Mouse (Mus musculus) neural tube, embryonic 11.5 days (tissue): ENCODE measurements around the gene Nfe2l1. TPM values are rescaled to one million over a fixed set of nuclear protein-coding genes. Genes with fewer than 3 reads are reported as not detected.
A peak's percentile ranks its signal among the peaks of the same experiment; 100 is the strongest.

Source experiments
- ATAC-seq: fragments of 200-750 bp; cut with Nextera tagmentation; 2 replicates; pipeline ENCODE4 v1.8.0; 2017; ENCODE audit warnings: moderate number of reproducible peaks, mild to moderate bottlenecking, moderate TSS enrichment, moderate library complexity; ENCODE audit not compliant: insufficient read depth, low FRiP score, low TSS enrichment
- DNase-seq: peaks from one replicate; pipeline ENCODE4 v3.0.0-alpha.2; 2015; ENCODE audit warnings: low spot score
- H3K27ac ChIP-seq: fragments of 300-500 bp; sonication (generic); 2 replicates; pipeline ENCODE4 v1.5.1; 2014; ENCODE audit warnings: low read depth, mild to moderate bottlenecking, low read length
- H3K27me3 ChIP-seq: fragments of 300-500 bp; sonication (generic); 2 replicates; pipeline ENCODE4 v1.6.1; 2014; ENCODE audit warnings: mild to moderate bottlenecking, low read length, mixed read lengths; ENCODE audit not compliant: control insufficient read depth, insufficient read depth
- H3K36me3 ChIP-seq: fragments of 300-500 bp; sonication (generic); 2 replicates; pipeline ENCODE4 v1.6.1; 2014; ENCODE audit warnings: mild to moderate bottlenecking, low read length, moderate library complexity, mixed read lengths; ENCODE audit not compliant: control insufficient read depth, insufficient read depth
- H3K4me1 ChIP-seq: fragments of 300-500 bp; sonication (generic); 2 replicates; pipeline ENCODE4 v1.6.1; 2014; ENCODE audit warnings: low read length, mixed read lengths; ENCODE audit not compliant: control insufficient read depth, insufficient read depth
- H3K4me2 ChIP-seq: fragments of 300-500 bp; sonication (generic); 2 replicates; pipeline ENCODE4 v1.6.1; 2014; ENCODE audit warnings: low read depth, mild to moderate bottlenecking, moderate library complexity
- H3K4me3 ChIP-seq: fragments of 300-500 bp; sonication (generic); 2 replicates; pipeline ENCODE4 v1.5.1; 2014; ENCODE audit warnings: low read depth, low read length
- H3K9ac ChIP-seq: fragments of 300-500 bp; sonication (generic); 2 replicates; pipeline ENCODE4 v1.6.1; 2014; ENCODE audit warnings: mild to moderate bottlenecking, low read length
- H3K9me3 ChIP-seq: fragments of 300-500 bp; sonication (generic); 2 replicates; pipeline ENCODE4 v1.6.1; 2016; ENCODE audit warnings: low read length; ENCODE audit not compliant: control insufficient read depth
- WGBS: fragments of 180-500 bp; shearing (Covaris S2); extraction: QIAGEN DNeasy Blood & Tissue Kit; methylation state at CpG from one replicate; pipeline ENCODE4 v1.1.7; 2014; 5-methylcytosine and 5-hydroxymethylcytosine counted together
- polyA plus RNA-seq: library from polyadenylated mRNA; unstranded; fragments of >200 nt; fragmentation: Nextera tagmentation; extraction: Ambion mirVana; gene quantifications from 2 replicates; pipeline ENCODE4 v1.2.1, GENCODE M21; 2014

Gene Nfe2l1
- polyA plus RNA-seq, 1 experiment from 2014 or later, result 46.8 TPM

- peak overlapping the region; percentile 12; the same call in 1 of the 2 replicates for H3K4me2 ChIP-seq
- H3K9ac ChIP-seq, result no peak overlapping the region
- DNase-seq (no peak), ATAC-seq (no peak)
- no peaks in the 10 kb centered on the region for H3K9me3 ChIP-seq
- H3K4me1 ChIP-seq, result peaks cover 43% of the 10 kb centered on the region
- no peak overlapping the region for H3K27ac ChIP-seq
- 0 out of 2 replicates have a peak overlapping the region, but pooled peaks have one; percentile 1 for H3K4me3 ChIP-seq
- no peaks in the 10 kb centered on the region for H3K27me3 ChIP-seq
- 80% methylated on average over 9 of the region's 9 CpGs for WGBS
- no peaks in the 10 kb centered on the region; the same call in 1 of the 2 replicates for H3K36me3 ChIP-seq
These were observed 1.9 kb downstream of the Nfe2l1 start for GRCm38 (mm10) chr11:96827917-96828316.

GRCm38 (mm10) chr11:96827062-96827581 lies 2.6 kb downstream of the Nfe2l1 start:
- no peak overlapping the region for H3K4me3 ChIP-seq
- H3K36me3 ChIP-seq, result no peaks in the 10 kb centered on the region; the same call in 1 of the 2 replicates
- no peaks in the 10 kb centered on the region for H3K27me3 ChIP-seq
- no peak overlapping the region for H3K9ac ChIP-seq
- H3K27ac ChIP-seq, result no peak overlapping the region
- H3K4me2 ChIP-seq, result no peak overlapping the region
- ATAC-seq (no peak), DNase-seq (no peak)
- peaks cover 43% of the 10 kb centered on the region for H3K4me1 ChIP-seq
- 95% methylated on average over 12 of the region's 12 CpGs for WGBS
- H3K9me3 ChIP-seq, result no peaks in the 10 kb centered on the region

DNA sequence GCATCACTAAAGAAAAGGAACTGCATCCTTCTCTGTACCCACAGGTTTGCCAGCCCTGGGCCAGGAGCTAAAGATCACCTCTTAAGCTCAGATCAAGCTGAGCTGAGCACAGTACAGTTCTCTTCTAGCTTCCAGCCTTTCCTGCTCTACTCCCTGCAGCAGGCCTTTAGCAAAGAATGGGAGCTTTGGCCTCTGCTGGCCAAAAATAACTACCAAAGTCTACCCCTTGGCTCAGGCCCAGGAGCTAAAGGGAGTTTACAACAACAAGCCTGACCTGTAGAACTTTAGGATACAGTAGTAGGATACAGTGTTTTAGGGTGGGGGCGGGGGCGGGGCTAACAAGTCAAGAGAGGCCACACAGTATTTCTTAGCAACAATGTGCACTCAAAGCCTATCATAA lies 3.3 kb downstream of the Nfe2l1 start:
- ATAC-seq (no peak), DNase-seq (no peak)
- H3K4me1 ChIP-seq, result peaks cover 43% of the 10 kb centered on the region
- 74% methylated on average over 2 of the region's 2 CpGs for WGBS
- no peaks in the 10 kb centered on the region for H3K27me3 ChIP-seq
- no peaks in the 10 kb centered on the region for H3K9me3 ChIP-seq
- H3K36me3 ChIP-seq, result peaks cover 2% of the 10 kb centered on the region
- peak overlapping the region; percentile 7; the same call in 1 of the 2 replicates for H3K9ac ChIP-seq
- peak overlapping the region; percentile 12; the same call in 1 of the 2 replicates for H3K4me2 ChIP-seq
- H3K27ac ChIP-seq, result no peak overlapping the region
- H3K4me3 ChIP-seq, result no peak overlapping the region

- peak overlapping the region; percentile 94; the same call in 1 of the 2 replicates for H3K4me2 ChIP-seq
- 54% methylated on average over 7 of the region's 7 CpGs for WGBS
- no peak overlapping the region for H3K4me3 ChIP-seq
These were observed 4.8 kb downstream of the Nfe2l1 start for GRCm38 (mm10) chr11:96824783-96825495.

GRCm38 (mm10) chr11:96823880-96824782 lies 5.6 kb downstream of the Nfe2l1 start:
- H3K4me1 ChIP-seq, result peaks cover 43% of the 10 kb centered on the region
- peak overlapping the region; percentile 90 for H3K27ac ChIP-seq
- H3K4me2 ChIP-seq, result peak overlapping the region; percentile 94
- H3K9me3 ChIP-seq, result no peaks in the 10 kb centered on the region
- H3K27me3 ChIP-seq, result no peaks in the 10 kb centered on the region
- peaks cover 21% of the 10 kb centered on the region for H3K36me3 ChIP-seq
- DNase-seq, result peak; percentile 94
- ATAC-seq, result peak; percentile 92
- 2% methylated on average over 18 of the region's 26 CpGs for WGBS
- H3K4me3 ChIP-seq, result peak overlapping the region; percentile 49
- peak overlapping the region; percentile 61 for H3K9ac ChIP-seq

More at GRCm38 (mm10) chr11:96824783-96825495, 4.8 kb downstream of the Nfe2l1 start:
- Histone ChIP-seq H3K9me3 (no peaks in the 10 kb centered on the region), H3K36me3 (peaks cover 14% of the 10 kb centered on the region), H3K9ac (peak overlapping the region; percentile 45; the same call in 1 of the 2 replicates), H3K27me3 (no peaks in the 10 kb centered on the region), H3K4me1 (peaks cover 43% of the 10 kb centered on the region), H3K27ac (peak overlapping the region; percentile 90)
- DNase-seq, result no peak
- ATAC-seq, result no peak

DNA sequence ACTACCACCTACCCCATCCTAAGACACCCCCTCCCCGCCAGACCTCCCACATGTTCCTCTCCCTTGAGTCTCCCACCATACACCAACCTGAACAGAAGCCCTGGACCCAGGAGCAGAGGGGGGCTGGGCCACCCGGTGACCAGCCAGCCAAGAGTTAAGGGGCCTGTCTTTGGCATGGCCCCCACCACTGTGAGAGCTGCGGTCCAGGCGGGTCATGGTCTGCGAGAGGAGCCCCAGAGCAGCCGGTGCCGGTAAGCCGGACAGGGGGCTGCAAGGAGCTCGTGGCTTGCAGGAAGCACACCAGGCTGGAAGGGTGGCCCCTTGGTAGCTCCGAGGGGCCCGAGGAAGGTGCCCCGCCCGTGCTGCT lies 6.3 kb downstream of the Nfe2l1 start:
- no peaks in the 10 kb centered on the region for H3K9me3 ChIP-seq
- ATAC-seq, result peak; percentile 56
- H3K27ac ChIP-seq, result peak overlapping the region; percentile 72; the same call in 1 of the 2 replicates
- H3K4me3 ChIP-seq, result peak overlapping the region; percentile 49
- DNase-seq, result no peak
- peaks cover 26% of the 10 kb centered on the region for H3K36me3 ChIP-seq
- WGBS, result 12% methylated on average over 12 of the region's 13 CpGs
- H3K4me1 ChIP-seq, result peaks cover 37% of the 10 kb centered on the region
- peak overlapping the region; percentile 61 for H3K9ac ChIP-seq
- no peaks in the 10 kb centered on the region for H3K27me3 ChIP-seq
- peak overlapping the region; percentile 94 for H3K4me2 ChIP-seq

DNA sequence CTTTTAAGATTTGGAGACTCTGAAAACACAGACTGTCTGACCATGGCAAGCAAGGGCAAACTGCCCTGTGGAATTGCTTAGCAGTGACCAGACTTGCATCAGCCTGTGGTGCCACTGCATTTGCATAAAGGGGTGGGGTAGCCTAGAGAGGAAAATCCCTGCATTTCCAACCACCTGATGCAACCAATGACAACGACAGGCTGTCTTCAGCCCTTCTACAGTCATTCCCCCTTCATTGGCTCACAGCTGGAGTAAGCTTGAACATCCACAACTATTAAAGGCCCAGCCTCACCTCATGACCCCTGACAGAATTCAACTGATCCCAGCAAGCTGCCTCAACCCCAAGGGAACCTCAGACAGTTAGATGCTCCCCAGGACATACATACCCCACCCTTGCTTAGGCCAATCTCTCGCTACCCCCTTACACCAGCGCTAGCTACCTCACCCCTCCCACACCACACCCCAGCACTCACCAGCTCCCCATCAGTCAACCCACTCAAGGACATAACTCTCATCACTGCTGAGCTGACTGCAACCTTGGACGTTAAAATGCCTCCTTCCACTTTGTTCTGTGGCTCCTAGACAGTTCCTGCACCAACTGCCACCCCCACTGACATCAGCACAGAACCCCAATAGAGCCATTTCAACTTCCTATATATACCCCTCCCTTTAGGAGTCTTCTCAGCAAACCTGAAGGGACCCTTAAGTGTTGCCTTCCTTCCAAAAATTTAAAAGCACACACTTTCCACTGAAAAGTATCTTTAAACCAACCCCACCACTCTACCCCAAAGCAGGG lies 6.9 kb downstream of the Nfe2l1 start:
- Histone ChIP-seq H3K36me3 (peaks cover 30% of the 10 kb centered on the region), H3K4me1 (peaks cover 33% of the 10 kb centered on the region)

GRCm38 (mm10) chr11:96821956-96822355 lies 7.8 kb downstream of the Nfe2l1 start:
- H3K27me3 ChIP-seq, result no peaks in the 10 kb centered on the region
- H3K9ac ChIP-seq, result no peak overlapping the region
- H3K4me1 ChIP-seq, result peaks cover 33% of the 10 kb centered on the region
- ATAC-seq (no peak), DNase-seq (no peak)
- H3K27ac ChIP-seq, result no peak overlapping the region
- H3K4me3 ChIP-seq, result no peak overlapping the region
- H3K9me3 ChIP-seq, result no peaks in the 10 kb centered on the region
- WGBS, result 97% methylated on average over 10 of the region's 10 CpGs
- H3K4me2 ChIP-seq, result no peak overlapping the region
- H3K36me3 ChIP-seq, result peaks cover 30% of the 10 kb centered on the region

More for the DNA sequence above, 6.9 kb downstream of the Nfe2l1 start:
- 37% methylated on average over 4 of the region's 4 CpGs for WGBS
- peak overlapping the region; percentile 94 for H3K4me2 ChIP-seq
- no peaks in the 10 kb centered on the region for H3K9me3 ChIP-seq
- H3K27me3 ChIP-seq, result no peaks in the 10 kb centered on the region
- H3K27ac ChIP-seq, result no peak overlapping the region
- peak overlapping the region; percentile 49 for H3K4me3 ChIP-seq
- no peak for ATAC-seq
- no peak for DNase-seq
- peak overlapping the region; percentile 61 for H3K9ac ChIP-seq
